Mouse (Mus musculus) heart, adult 8-10 months (tissue): ENCODE results near the gene Olfr1272. TPM values are rescaled to one million over a fixed set of nuclear protein-coding genes. Genes with fewer than 3 reads are reported as not detected.
"Not testable (repeated sequence)": the region's sequence is repeated elsewhere in the genome, so short reads cannot be mapped to it uniquely, and the experiment has no call there.

ENCODE experiments used
- DNase-seq: peaks from one replicate; pipeline ENCODE4 v3.0.0; 2022; ENCODE audit warnings: low spot score
- total RNA-seq, 4 experiments: library from RNA; stranded (reverse); gene quantifications; 2 replicates each; pipeline ENCODE4 v1.2.4; 2022

The Olfr1272 gene
- not detected for total RNA-seq

- no peak for DNase-seq
Measured at GRCm38 (mm10) chr2:90292741-90293140, at the start of gene Olfr1272. Gene Olfr1272 (minus strand): TSS chr2:90292841.

DNA sequence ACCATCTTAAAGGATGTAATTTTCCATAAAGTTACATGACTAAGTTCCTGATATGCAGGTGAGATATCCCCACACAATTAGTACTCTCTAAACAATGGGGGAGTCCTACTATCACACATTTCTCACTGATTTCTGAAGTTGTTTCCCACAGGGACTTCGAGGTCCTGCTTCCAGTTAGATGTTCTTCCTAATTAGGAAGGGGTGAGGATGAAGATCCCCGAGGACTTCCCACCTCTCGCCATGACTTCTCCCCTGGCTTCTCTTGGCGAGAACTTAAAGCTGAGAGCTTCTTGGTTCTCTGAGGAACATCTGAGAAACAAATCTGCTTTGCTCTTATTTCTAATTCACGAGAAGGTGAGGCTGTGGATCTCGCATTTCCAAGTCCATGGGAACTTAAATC is 29.3 kb upstream of the Olfr1272 start, which contains the start of gene Gm13769:
TSS of gene Gm13769 (plus strand) at position 301 of the 400 bp plus-strand sequence.
- DNase-seq, result not testable (repeated sequence)

DNA sequence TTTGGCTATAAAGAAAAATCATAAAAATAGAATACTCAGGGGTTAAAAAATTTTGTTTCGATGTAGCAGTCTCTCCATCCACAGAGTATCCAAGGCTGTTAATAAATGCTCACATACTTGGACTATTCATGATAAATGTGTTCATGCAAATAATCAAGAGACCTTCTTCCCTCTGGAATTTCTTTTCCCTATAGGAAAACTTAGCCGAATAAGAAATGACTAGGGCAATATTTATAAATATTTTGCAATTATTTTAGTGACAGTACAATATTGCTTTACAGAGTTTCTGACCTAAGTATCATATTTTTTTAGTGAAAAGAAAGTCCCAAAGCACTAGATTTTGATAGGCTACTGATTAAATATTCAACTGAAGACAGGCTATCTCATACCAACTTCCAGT is 21.7 kb downstream of the Olfr1272 start, which contains the start of gene Olfr1271:
TSS of gene Olfr1271 (minus strand) at position 101 of the 400 bp plus-strand sequence.
- DNase-seq, result no peak

DNA sequence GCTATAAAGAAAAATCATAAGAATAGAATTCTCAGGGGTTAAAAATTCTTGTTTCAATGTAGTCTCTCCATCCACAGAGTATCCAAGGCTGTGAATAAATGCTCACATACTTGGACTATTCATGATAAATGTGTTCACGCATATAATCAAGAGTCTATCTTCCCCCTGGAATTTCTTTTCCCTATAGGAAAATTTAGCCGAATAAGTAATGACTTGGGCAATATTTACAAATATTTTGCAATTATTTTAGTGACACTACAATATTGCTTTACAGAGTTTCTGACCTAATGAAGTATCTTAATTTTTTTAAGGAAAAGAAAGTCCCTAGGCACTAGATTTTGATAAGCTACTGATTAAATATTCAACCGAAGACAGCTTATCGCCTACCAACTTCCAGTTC is 35.1 kb downstream of the Olfr1272 start, which contains the start of gene Olfr142:
TSS of gene Olfr142 (minus strand) at position 101 of the 400 bp plus-strand sequence.
- no peak for DNase-seq

Other genes with a start within 250 kb of the Olfr1272 start
- gene Olfr140, start 229.2 kb downstream of the Olfr1272 start, total RNA-seq, result not detected
- not detected for gene Olfr1269, start 171.4 kb downstream of the Olfr1272 start, total RNA-seq
- gene Olfr32, start 150.5 kb downstream of the Olfr1272 start, total RNA-seq, result not detected
- not detected for gene Olfr1270, start 139.8 kb downstream of the Olfr1272 start, total RNA-seq
- not detected for gene Olfr1506, start 68.3 kb downstream of the Olfr1272 start, total RNA-seq
- gene Olfr142, start 35.2 kb downstream of the Olfr1272 start, total RNA-seq, result not detected
- not detected for gene Olfr1271, start 21.8 kb downstream of the Olfr1272 start, total RNA-seq
- under 1 TPM in 3 of 4 experiments, not detected in 1; 0.14 to 0.25 (median 0.16) TPM for gene Gm13769, start 29.4 kb upstream of the Olfr1272 start, total RNA-seq
- not detected for gene Olfr1274-ps, start 105.8 kb upstream of the Olfr1272 start, total RNA-seq